Mouse (Mus musculus) kidney, adult 8-10 months (tissue): ENCODE measurements around the gene Atp5b.
"Not testable (repeated sequence)": the region's sequence is repeated elsewhere in the genome, so short reads cannot be mapped to it uniquely, and the experiment has no call there.

Experiments
- DNase-seq, 2 experiments: peaks; one replicate each; pipeline ENCODE4 v3.0.0; 2022

The Atp5b gene

GRCm38 (mm10) chr10:128070432-128070831 is 12.6 kb upstream of the Atp5b start:
- not testable (repeated sequence) for DNase-seq

DNA sequence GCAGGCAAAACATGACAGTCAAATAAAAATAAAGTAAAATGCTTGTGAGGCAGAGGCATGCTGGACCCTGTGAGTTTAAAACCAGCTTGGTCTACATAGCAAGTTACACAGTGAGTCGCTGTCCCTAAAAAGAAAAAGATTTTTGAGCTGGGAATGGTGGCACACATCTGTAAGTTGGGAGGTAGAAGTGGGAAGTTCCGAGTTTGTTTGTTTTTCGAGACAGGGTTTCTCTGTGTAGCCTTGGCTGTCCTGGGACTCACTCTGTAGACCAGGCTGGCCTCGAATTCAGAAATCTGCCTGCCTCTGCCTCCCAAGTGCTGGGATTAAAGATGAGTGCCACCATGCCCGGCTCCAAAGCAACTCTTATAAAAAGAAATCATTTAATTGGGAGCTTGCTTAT is 4.8 kb upstream of the Atp5b start:
- not testable (repeated sequence) for DNase-seq

DNA sequence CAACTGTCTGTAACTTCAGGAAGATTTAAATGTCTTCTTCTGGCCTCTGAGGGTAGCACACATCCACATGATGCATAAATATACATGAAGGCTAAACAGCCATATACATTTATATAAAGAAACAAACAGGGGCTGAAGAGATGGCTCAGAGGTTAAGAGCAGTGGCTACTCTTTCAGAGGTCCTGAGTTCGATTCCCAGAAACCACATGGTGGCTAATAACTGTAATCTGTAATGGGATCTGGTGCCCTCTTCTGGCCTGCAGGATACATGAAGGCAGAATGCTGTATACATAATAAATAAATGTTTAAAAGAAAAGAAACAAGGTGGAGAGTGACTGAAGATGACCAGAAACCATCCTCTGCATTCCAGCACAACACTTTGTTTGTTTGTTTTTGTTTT is 2.6 kb upstream of the Atp5b start:
- DNase-seq, result no peak

- no peak for DNase-seq
Measured at GRCm38 (mm10) chr10:128081807-128082476, 1.1 kb upstream of the Atp5b start.

DNA sequence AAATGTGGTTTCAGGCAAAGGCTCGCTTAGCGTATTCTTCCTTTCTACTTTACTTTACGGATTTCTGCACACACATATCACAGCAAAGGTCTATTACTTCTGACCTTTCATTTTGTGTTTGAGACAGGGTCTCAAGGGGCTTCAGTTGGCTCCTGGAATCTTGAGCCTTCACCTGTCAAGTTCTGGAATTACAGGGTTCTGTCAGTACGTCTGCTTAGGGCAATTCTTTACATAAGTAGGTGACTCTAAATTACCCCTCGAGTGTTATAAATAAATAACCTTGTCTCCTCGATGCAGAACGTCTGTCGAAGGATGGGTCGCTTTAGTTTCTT is 630 bp upstream of the Atp5b start:
- no peak for DNase-seq

DNA sequence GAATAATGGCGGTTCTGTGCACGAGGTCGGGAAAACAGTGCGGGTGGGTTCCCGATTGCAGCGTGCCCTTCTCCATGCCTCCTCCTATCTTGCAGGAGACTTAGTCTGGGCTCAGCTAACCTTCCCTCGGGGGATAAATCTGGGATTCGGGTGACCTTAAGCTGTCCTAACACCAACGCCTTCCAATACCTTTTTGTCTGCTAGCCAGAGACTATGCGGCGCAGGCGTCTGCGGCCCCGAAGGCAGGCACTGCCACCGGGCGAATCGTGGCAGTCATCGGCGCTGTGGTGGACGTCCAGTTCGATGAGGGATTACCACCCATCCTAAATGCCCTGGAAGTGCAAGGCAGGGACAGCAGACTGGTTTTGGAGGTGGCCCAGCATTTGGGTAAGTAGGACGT is 615 bp downstream of the Atp5b start:
- DNase-seq, result no peak

DNA sequence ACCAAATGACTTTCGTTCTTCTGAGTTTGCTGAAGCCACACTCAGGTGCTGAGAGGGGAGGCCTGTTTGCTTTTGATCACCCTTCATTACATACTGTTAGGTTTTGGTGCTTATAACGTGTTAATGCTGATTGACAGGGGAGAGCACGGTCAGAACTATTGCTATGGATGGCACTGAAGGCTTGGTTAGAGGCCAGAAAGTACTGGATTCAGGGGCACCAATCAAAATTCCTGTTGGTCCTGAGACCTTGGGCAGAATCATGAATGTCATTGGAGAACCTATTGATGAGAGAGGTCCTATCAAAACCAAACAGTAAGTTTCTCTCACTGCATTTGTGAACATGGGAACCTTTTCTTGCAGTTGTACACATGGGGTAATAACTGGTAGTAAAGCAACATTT is 1.1 kb downstream of the Atp5b start:
- no peak for DNase-seq

DNA sequence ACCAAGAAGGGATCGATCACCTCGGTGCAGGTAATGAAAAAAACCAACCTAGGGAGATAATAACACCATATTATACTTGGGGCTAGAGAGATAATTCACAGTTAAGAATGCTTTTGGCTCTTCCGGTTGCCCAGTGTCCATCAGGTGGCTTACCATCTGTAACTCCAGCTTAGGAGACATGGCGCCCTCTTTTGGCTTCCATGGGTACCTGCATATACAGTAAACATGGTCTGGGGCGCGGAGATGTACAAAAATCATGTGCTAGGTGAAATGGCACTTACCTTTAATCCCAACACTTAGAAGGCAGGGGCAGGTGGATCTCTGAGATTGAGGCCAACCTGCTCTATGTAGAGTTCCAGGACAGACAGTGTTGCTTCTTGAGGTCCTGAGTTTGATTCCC is 3.3 kb downstream of the Atp5b start:
- DNase-seq, result no peak

DNA sequence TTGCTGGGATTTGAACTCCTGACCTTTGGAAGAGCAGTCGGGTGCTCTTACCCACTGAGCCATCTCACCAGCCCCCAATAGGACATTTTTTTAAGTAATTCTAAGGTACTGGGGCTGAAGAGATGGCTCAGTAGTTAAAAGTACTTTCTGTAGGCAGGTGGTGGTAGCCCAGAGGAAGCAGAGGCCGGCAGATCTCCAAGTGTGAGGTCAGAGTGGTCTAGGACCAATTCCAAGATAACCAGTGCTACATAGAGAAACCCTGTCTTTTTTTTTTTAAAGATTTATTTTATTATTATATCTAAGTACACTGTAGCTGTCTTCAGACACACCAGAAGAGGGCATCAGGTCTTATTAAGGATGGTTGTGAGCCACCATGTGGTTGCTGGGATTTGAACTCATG is 4.1 kb downstream of the Atp5b start:
- DNase-seq, result not testable (repeated sequence)

GRCm38 (mm10) chr10:128088181-128088580 is 5.1 kb downstream of the Atp5b start:
- no peak for DNase-seq

- DNase-seq, result no peak
Measured at GRCm38 (mm10) chr10:128089842-128090241, 6.8 kb downstream of the Atp5b start.

GRCm38 (mm10) chr10:128090651-128091563 is 7.8 kb downstream of the Atp5b start:
- peak; percentile 89 to 94 for DNase-seq

DNA sequence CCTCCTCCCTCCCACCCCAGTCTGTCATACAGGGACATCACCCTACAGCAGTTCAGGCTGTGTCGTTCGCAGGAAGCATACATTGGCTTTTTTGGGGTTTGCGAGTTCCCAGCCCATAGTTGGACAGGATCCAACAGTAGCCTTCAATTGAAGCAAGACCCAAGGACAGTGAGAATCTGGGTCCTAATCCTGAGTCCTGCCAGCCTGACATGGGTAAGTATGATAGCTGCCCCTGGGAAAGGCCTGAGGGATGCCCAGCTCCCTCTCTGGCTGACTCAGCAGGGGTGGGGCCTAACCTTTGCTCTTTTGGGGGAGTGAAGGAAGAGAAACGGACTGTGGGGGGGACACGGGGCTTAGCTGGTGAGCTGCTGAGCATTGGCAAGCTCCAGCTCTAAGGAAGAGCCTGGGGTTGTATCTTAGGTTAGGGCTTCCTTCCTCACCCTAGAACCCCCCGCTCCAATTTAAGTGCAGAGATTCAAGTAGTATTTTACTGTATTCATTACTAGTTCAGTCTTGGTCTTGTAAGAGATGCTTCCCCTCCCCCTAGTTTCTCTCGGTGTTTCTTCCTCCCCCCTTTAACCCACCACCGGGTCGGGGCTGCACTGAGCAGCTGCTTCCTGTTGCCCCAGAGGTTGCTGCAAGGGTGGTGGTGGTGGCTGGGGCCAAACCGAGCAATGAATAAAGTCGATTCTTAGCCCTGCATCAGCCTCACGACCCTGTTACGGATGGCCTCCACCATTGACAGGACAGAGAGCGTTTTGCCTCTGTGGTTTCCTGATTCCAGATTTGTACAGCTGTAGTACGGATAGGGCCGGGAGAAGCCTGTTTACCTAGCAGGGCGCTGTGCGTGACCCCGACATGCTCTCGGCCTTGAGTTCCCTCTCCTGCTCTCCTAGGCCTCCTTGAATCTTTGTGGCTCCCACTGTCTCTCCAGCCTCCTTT is 8.8 kb downstream of the Atp5b start, which contains the start of gene Baz2a:
TSS of gene Baz2a (plus strand) at position 14 of the 942 bp plus-strand sequence.
- peak; percentile 79 to 82 for DNase-seq

DNA sequence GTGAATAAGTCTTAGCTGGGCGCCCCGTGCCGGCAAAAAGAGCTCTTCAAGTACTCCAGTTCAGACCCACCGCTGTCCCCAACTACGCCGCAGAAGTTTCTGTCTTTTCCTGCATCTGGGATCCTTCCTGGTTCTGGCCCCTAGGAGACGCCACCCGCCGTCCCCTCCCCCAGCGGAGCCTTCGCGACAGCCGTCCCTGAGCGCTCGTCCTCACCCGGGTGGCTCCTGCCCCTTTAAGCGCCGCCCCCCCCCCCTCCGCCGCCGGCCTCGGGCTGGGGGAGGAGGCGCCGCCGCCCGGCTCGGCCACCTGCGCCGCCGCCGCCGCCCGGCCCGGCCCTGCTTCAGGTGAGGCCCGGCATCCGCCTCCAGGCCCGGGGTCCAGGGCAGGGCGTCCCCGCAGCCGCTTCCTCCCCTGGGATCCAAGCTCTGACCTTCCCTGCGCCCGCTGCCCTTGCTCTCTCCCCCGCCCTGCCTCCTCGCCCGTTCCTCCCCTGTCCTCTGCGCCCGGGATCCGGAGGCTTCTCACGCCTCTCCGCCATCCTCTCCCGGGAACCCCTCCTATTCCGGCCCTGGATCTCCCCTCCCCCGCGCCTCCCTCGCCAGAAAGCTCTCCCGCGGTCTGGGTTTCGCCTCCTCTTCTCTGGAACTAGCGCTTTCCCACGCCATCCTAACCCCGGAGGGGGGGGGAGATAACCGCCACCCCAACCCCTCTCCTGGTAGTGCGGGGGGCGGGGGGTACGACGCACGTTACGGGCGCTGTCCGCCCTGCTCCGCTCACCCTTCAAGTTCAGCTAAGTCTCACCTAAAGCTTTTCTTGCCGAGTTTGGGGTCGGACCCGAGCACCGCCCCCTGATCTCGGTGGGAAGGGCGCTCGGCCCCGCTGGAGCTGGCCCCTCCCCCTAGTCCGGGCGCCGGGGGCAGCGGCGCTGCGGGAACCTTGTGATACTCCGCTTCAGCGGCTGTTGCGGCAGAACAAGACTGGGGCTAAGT is 9.7 kb downstream of the Atp5b start:
- peak; percentile 81 to 84 for DNase-seq

GRCm38 (mm10) chr10:128093496-128094294 is 10.6 kb downstream of the Atp5b start:
- DNase-seq, result peak in 1 of 2 experiments; percentile 45

GRCm38 (mm10) chr10:128094340-128094968 is 11.4 kb downstream of the Atp5b start:
- peak; percentile 94 for DNase-seq

DNA sequence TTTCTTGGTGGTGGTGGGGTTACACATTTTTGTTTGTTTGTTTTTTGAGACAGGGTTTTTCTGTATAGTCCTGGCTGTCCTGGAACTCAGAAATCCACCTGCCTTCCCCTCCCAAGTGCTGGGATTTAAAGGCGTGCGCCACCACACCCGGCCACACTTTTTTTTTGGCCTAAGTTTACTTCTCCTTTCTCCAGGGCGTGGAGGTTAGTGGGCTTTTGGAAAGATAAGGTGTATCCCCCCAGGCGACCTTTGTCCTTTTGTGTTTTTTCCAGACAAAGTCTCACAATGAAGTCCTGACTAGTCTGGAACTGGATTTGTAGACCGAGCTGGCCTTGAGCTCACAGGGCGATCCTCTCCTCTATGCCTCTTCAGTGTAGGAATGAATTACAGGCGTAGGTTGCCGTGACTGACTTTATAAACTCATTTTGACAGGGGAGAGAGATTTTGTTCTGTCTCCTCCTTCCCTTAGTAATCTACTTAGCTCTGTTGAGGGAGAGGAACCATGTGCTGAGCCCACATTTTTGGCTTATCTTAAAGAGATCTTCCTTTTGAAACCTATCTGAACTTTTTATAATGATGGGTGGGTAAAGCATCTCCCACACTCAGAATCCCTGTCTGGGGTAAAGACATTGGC is 12.0 kb downstream of the Atp5b start:
- no peak for DNase-seq

- no peak for DNase-seq
Measured at GRCm38 (mm10) chr10:128096313-128096692, 13.2 kb downstream of the Atp5b start.

DNA sequence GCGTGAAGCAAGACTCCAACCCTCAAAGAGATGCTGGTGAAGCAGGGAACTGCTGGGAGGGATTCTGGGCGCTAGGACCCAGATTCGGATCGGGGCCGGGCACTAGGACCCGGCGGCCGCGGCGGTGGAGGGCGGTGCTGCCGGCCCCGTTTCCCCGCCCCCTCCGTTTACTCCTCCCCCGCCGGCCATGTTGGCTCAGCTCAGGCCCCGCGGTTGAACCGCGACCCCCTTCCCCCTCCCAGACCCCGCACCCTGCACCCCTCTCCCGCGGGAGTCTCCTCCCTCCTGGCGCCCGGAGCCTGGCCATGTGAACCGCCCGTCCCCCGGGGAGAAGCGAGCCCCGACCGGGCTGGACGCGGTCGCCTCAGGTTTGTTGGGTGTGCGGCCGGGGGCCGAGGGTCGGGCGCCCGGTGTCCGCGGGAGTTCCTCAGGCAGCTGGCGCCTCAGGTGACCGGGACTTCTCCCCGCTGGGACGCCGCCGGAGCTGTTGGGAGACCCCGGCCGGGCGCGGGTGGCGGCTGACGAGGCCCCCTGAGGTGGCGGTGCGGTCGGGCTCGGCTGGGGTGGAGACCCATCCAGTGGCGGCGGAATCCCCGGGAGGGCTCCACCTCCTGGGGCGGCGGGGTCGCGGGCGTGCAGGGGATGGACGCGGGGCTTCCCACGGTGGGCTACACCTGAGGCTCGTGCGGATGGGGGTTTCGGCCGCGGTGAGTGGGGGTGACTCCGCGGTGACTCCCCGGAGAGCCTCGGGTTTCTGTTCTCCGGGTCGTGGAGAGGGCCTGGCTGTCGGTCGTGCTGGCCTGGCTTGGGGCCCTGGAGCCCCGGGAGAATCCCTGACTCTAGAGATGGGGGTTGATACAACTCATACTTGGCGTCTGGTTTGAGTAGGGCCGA is 13.9 kb downstream of the Atp5b start:
- DNase-seq, result peak; percentile 54 to 71
